Mouse (Mus musculus) cerebellum, adult 2 months (tissue): ENCODE measurements around the gene Cga.

Experiments
- CTCF ChIP-seq: fragments of 200-500 bp; IDR thresholded peaks from 2 replicates; pipeline ENCODE4 v1.5.1; 2011; ENCODE audit warnings: low read depth, mild to moderate bottlenecking, control low read depth, low read length, moderate library complexity, borderline replicate concordance; ENCODE audit not compliant: insufficient read depth
- POLR2A ChIP-seq: fragments of 200-500 bp; IDR thresholded peaks from 2 replicates; pipeline ENCODE4 v1.6.1; 2011; ENCODE audit warnings: low read length, control low read depth, borderline replicate concordance; ENCODE audit not compliant: insufficient read depth

DNA sequence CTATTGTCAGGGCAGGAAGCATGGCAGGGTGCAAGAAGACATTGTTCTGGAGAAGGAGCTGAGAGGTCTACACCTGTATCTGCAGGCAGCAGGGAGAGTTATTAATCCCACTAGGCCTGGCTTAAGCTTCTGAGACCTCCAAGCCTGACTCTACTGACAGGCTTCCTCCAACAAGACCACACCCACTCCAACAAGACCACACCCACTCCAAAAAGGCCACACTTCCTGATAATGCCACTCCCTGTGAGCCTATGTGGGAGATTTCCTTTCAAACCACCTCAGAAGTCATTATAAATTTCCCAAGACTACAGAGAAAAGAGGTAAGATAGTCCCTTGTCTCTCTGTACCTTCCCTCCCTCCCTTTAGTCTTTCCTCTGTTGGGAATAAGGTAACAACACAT, 53.6 kb downstream of the Cga start:
- no peak for TF ChIP-seq CTCF
- no peak for TF ChIP-seq POLR2A
